Mouse (Mus musculus) lung, postnatal 0 days (tissue): ENCODE data around the gene Nbas. TPM values are rescaled to one million over a fixed set of nuclear protein-coding genes. Genes with fewer than 3 reads are reported as not detected.

Source experiments
- ATAC-seq: fragments of 200-750 bp; cut with Nextera tagmentation; 2 replicates; pipeline ENCODE4 v1.8.0; 2017; ENCODE audit warnings: moderate library complexity
- DNase-seq: peaks from one replicate; pipeline ENCODE4 v3.0.0-alpha.2; 2016; ENCODE audit warnings: low spot score
- H3K27ac ChIP-seq: fragments of 300-500 bp; sonication (generic); 2 replicates; pipeline ENCODE4 v1.5.1; 2014; ENCODE audit warnings: antibody characterized with exemption, mild to moderate bottlenecking, low read length, mixed read lengths
- H3K27me3 ChIP-seq: fragments of 300-500 bp; sonication (generic); replicated peaks from 2 replicates; pipeline ENCODE4 v1.6.1; 2014; ENCODE audit warnings: low read length, mixed read lengths; ENCODE audit not compliant: insufficient read depth
- H3K36me3 ChIP-seq: fragments of 300-500 bp; sonication (generic); 2 replicates; pipeline ENCODE4 v1.6.1; 2014; ENCODE audit warnings: low read length, mixed read lengths; ENCODE audit not compliant: insufficient read depth
- H3K4me1 ChIP-seq: fragments of 300-500 bp; sonication (generic); 2 replicates; pipeline ENCODE4 v1.6.1; 2014; ENCODE audit warnings: antibody characterized with exemption, low read depth, low read length, mixed read lengths; ENCODE audit not compliant: insufficient read depth
- H3K4me2 ChIP-seq: fragments of 300-500 bp; sonication (generic); replicated peaks from 2 replicates; pipeline ENCODE4 v1.6.1; 2014; ENCODE audit warnings: low read depth, mild to moderate bottlenecking, low read length, moderate library complexity, mixed read lengths
- H3K4me3 ChIP-seq: fragments of 300-500 bp; sonication (generic); 2 replicates; pipeline ENCODE4 v1.5.1; 2014; ENCODE audit warnings: low read depth, low read length
- H3K9ac ChIP-seq: fragments of 300-500 bp; sonication (generic); replicated peaks from 2 replicates; pipeline ENCODE4 v1.6.1; 2014; ENCODE audit warnings: low read depth, mild to moderate bottlenecking
- H3K9me3 ChIP-seq: fragments of 300-500 bp; sonication (generic); 2 replicates; pipeline ENCODE4 v1.6.1; 2016; ENCODE audit warnings: low read length, mixed read lengths
- CTCF ChIP-seq: IDR thresholded peaks from 2 replicates; pipeline ENCODE4 v1.5.1; 2016; ENCODE audit warnings: antibody characterized with exemption, mild to moderate bottlenecking
- EP300 ChIP-seq: IDR thresholded peaks from 2 replicates; pipeline ENCODE4 v1.6.1; 2016; ENCODE audit warnings: antibody characterized with exemption, mild to moderate bottlenecking, control low read depth
- WGBS: fragments of 180-500 bp; shearing (Covaris S2); extraction: QIAGEN DNeasy Blood & Tissue Kit; methylation state at CpG from one replicate; pipeline ENCODE4 v1.1.7; 2014; 5-methylcytosine and 5-hydroxymethylcytosine counted together
- polyA plus RNA-seq: library from polyadenylated mRNA; unstranded; fragments of >200 nt; fragmentation: Nextera tagmentation; extraction: Ambion mirVana; gene quantifications from 2 replicates; pipeline ENCODE4 v1.2.1, GENCODE M21; 2015

Nbas gene
- polyA plus RNA-seq, 1 experiment from 2014 or later = 5.4 TPM

GRCm38 (mm10) chr12:13594746-13595469 lies 326.0 kb downstream of the Nbas start:
- 62% methylated on average over 9 of the region's 9 CpGs for WGBS
- H3K27me3 ChIP-seq = no peaks in the 10 kb centered on the region
- TF ChIP-seq EP300 = no peak
- TF ChIP-seq CTCF = no peak
- ATAC-seq = no peak
- H3K4me3 ChIP-seq = no peak overlapping the region
- no peaks in the 10 kb centered on the region for H3K36me3 ChIP-seq
- no peaks in the 10 kb centered on the region for H3K9me3 ChIP-seq
- no peaks in the 10 kb centered on the region for H3K4me1 ChIP-seq
- H3K4me2 ChIP-seq = no peak overlapping the region
- DNase-seq = no peak
- H3K27ac ChIP-seq = no peak overlapping the region
- no peak overlapping the region for H3K9ac ChIP-seq

DNA sequence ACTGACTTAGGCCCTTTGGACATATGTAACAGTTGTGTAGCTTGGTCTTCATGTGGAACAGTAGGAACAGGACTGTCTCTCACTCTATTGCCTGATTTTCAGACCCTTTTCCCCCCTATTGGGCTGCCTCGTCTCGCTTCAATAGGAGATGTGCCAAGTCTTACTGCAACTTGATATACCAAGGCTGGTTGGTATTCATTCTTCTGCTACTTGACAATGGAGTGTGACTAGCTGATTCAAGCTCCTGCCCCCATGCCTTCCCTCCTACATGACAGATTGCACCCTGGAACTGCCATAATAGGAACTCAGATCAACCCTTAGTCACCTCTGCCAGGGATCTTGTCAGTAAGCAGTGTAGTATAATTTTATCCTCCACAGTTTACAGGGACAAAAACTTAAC lies 328.1 kb downstream of the Nbas start:
- H3K4me3 ChIP-seq = no peak overlapping the region
- TF ChIP-seq EP300 (no peak), CTCF (no peak)
- H3K4me1 ChIP-seq = no peaks in the 10 kb centered on the region
- no peak overlapping the region for H3K27ac ChIP-seq
- no peak for DNase-seq
- H3K9me3 ChIP-seq = no peaks in the 10 kb centered on the region
- H3K4me2 ChIP-seq = no peak overlapping the region
- no peak for ATAC-seq
- no peaks in the 10 kb centered on the region for H3K27me3 ChIP-seq
- WGBS = 78% methylated on average over 2 of the region's 2 CpGs
- H3K36me3 ChIP-seq = no peaks in the 10 kb centered on the region
- no peak overlapping the region for H3K9ac ChIP-seq

- Histone ChIP-seq H3K9ac (no peak overlapping the region), H3K36me3 (no peaks in the 10 kb centered on the region), H3K4me2 (no peak overlapping the region), H3K27ac (no peak overlapping the region), H3K27me3 (no peaks in the 10 kb centered on the region), H3K4me1 (no peaks in the 10 kb centered on the region), H3K9me3 (no peaks in the 10 kb centered on the region), H3K4me3 (no peak overlapping the region)
- WGBS = 71% methylated on average over 4 of the region's 4 CpGs
- ATAC-seq (no peak), DNase-seq (no peak)
- TF ChIP-seq EP300 (no peak), CTCF (no peak)
Measured at GRCm38 (mm10) chr12:13598545-13598944, 329.6 kb downstream of the Nbas start.

DNA sequence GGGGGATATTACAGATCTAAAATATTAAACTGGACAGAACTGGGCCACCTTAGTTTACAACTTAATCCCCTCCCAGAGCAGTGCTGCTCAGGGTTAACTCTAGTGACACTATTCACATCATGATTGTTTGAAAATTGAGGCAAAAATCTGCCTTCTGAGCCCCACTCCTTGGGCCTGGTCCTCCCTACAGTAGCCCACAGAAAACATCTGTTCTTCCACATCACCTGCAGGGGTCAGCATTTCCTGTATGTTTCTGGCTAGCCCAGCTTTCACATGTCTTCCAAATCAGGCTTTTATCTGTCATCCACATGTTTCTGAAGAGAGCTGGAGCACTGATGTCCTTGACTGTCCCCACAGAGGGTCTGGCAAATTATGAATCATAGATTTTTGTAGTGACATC lies 333.5 kb downstream of the Nbas start:
- Histone ChIP-seq H3K4me1 (no peaks in the 10 kb centered on the region), H3K9me3 (no peaks in the 10 kb centered on the region), H3K27ac (no peak overlapping the region), H3K27me3 (no peaks in the 10 kb centered on the region), H3K9ac (no peak overlapping the region), H3K4me3 (no peak overlapping the region), H3K36me3 (no peaks in the 10 kb centered on the region), H3K4me2 (no peak overlapping the region)
- ATAC-seq = no peak
- TF ChIP-seq CTCF (peak; percentile 48), EP300 (no peak)
- peak; percentile 15 for DNase-seq

DNA sequence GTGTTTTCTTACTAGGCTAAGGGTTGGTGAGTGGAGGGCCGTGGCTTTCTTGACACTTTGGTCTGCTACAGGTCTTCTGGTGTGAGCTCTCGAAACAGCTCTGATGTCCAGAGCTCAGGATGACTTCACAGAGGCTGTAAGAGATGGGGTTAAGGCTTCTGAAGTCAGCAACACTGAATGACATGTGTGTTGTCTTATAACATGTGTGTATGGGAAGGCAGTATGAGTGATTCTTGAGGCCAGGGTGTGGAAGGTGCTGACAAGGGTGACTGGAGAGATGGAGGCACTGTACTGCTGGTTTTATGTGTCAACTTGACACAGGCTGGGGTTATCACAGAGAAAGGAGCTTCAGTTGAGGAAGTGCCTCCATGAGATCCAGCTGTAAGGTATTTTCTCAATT lies 338.1 kb downstream of the Nbas start:
- 67% methylated on average over 2 of the region's 2 CpGs for WGBS
- Histone ChIP-seq H3K4me3 (no peak overlapping the region), H3K36me3 (no peaks in the 10 kb centered on the region), H3K4me1 (no peaks in the 10 kb centered on the region), H3K4me2 (no peak overlapping the region), H3K27ac (no peak overlapping the region), H3K27me3 (no peaks in the 10 kb centered on the region), H3K9ac (no peak overlapping the region), H3K9me3 (no peaks in the 10 kb centered on the region)
- DNase-seq = no peak
- ATAC-seq = no peak
- no peak for TF ChIP-seq CTCF
- no peak for TF ChIP-seq EP300

GRCm38 (mm10) chr12:13609027-13609426 lies 340.1 kb downstream of the Nbas start:
- 51% methylated on average over 11 of the region's 11 CpGs for WGBS
- Histone ChIP-seq H3K4me3 (no peak overlapping the region), H3K4me1 (no peaks in the 10 kb centered on the region), H3K4me2 (no peak overlapping the region), H3K36me3 (no peaks in the 10 kb centered on the region), H3K9me3 (no peaks in the 10 kb centered on the region), H3K27ac (no peak overlapping the region), H3K9ac (no peak overlapping the region), H3K27me3 (no peaks in the 10 kb centered on the region)
- no peak for TF ChIP-seq CTCF
- DNase-seq (peak; percentile 11), ATAC-seq (no peak; the same call in 1 of the 2 replicates)

GRCm38 (mm10) chr12:13613041-13613440 lies 344.1 kb downstream of the Nbas start:
- no peaks in the 10 kb centered on the region for H3K9me3 ChIP-seq
- ATAC-seq = no peak
- no peak overlapping the region for H3K4me2 ChIP-seq
- H3K9ac ChIP-seq = no peak overlapping the region
- TF ChIP-seq CTCF (no peak), EP300 (no peak)
- H3K27me3 ChIP-seq = no peaks in the 10 kb centered on the region
- no peaks in the 10 kb centered on the region for H3K4me1 ChIP-seq
- no peak overlapping the region for H3K27ac ChIP-seq
- no peaks in the 10 kb centered on the region for H3K36me3 ChIP-seq
- 3% methylated on average over 2 of the region's 2 CpGs for WGBS
- no peak for DNase-seq
- no peak overlapping the region for H3K4me3 ChIP-seq
